Mouse (Mus musculus) C2C12 (cell line): ENCODE measurements around the gene Tyms.

Experiments
- CTCF ChIP-seq: IDR thresholded peaks from one replicate; pipeline ENCODE4 v1.5.1; 2011; ENCODE audit not compliant: control insufficient read depth, insufficient read depth, insufficient read length
- FOSL1 ChIP-seq: IDR thresholded peaks from one replicate; pipeline ENCODE4 v1.8.0; 2011; ENCODE audit warnings: mild to moderate bottlenecking, low read length; ENCODE audit not compliant: poor library complexity, insufficient read depth, severe bottlenecking
- MAX ChIP-seq: IDR thresholded peaks from one replicate; pipeline ENCODE4 v1.6.1; 2011; ENCODE audit warnings: mild to moderate bottlenecking, control low read depth
- MYOD1 ChIP-seq: IDR thresholded peaks from one replicate; pipeline ENCODE4 v1.6.1; 2011; ENCODE audit warnings: low read depth; ENCODE audit not compliant: control insufficient read depth, insufficient read length
- MYOG ChIP-seq: IDR thresholded peaks from one replicate; pipeline ENCODE4 v1.6.1; 2011; ENCODE audit not compliant: control insufficient read depth, insufficient read length; ENCODE audit errors: extremely low read depth
- USF1 ChIP-seq: IDR thresholded peaks from one replicate; pipeline ENCODE4 v1.6.1; 2011; ENCODE audit warnings: low read depth, mild to moderate bottlenecking, control low read depth, moderate library complexity

- TF ChIP-seq CTCF = no peak
- no peak for TF ChIP-seq USF1
- no peak for TF ChIP-seq MYOD1
- TF ChIP-seq MYOG = no peak
- no peak for TF ChIP-seq FOSL1
- TF ChIP-seq MAX = no peak
Measured at GRCm38 (mm10) chr5:30058216-30058731, 15.1 kb downstream of the Tyms start.
